Mouse (Mus musculus) G1E (cell line): Measurements from ENCODE around the gene Thsd4. TPM values are rescaled to one million over a fixed set of nuclear protein-coding genes. Genes with fewer than 3 reads are reported as not detected.

Experiments used
- ATAC-seq: 2 replicates; pipeline ENCODE4 v1.8.0; 2016; ENCODE audit warnings: mild to moderate bottlenecking; ENCODE audit not compliant: insufficient number of reproducible peaks, poor library complexity, low FRiP score, severe bottlenecking; ENCODE audit errors: extremely low read depth
- DNase-seq: peaks from one replicate; pipeline ENCODE4 v3.0.0; 2012; ENCODE audit warnings: low spot score
- H3K27me3 ChIP-seq: 2 replicates; pipeline ENCODE4 v1.6.1; 2012; ENCODE audit warnings: mild to moderate bottlenecking, low read length, inconsistent platforms; ENCODE audit not compliant: insufficient read depth
- H3K36me3 ChIP-seq: replicated peaks from 2 replicates; pipeline ENCODE3; 2012; ENCODE audit warnings: mild to moderate bottlenecking, inconsistent platforms
- H3K4me1 ChIP-seq: 2 replicates; pipeline ENCODE4 v1.6.1; 2012; ENCODE audit warnings: low read depth, low read length, inconsistent platforms, mixed read lengths; ENCODE audit not compliant: insufficient read depth
- H3K4me3 ChIP-seq: 2 replicates; pipeline ENCODE4 v1.5.1; 2012; ENCODE audit warnings: low read depth, mild to moderate bottlenecking, inconsistent platforms, low read length, moderate library complexity, mixed read lengths
- H3K9me3 ChIP-seq: replicated peaks from 2 replicates; pipeline ENCODE4 v1.6.1; 2012; ENCODE audit warnings: inconsistent platforms
- CTCF ChIP-seq: IDR thresholded peaks from 2 replicates; pipeline ENCODE4 v1.5.1; 2012; ENCODE audit warnings: low read depth, low read length, inconsistent platforms, mixed read lengths
- GATA1 ChIP-seq: IDR thresholded peaks from 2 replicates; pipeline ENCODE4 v1.6.1; 2012; ENCODE audit warnings: borderline replicate concordance, low read length, inconsistent platforms, mixed read lengths
- GATA2 ChIP-seq: IDR thresholded peaks from 2 replicates; pipeline ENCODE4 v1.6.1; 2012; ENCODE audit warnings: low read depth, low read length, inconsistent platforms, borderline replicate concordance
- POLR2AphosphoS5 ChIP-seq: IDR thresholded peaks from 2 replicates; pipeline ENCODE4 v1.6.1; 2012; ENCODE audit warnings: low read depth, low read length, inconsistent platforms; ENCODE audit not compliant: insufficient replicate concordance
- TAL1 ChIP-seq: conservative IDR thresholded peaks from 2 replicates; pipeline ENCODE4 v1.6.1; 2012; ENCODE audit warnings: low read depth, low read length, inconsistent platforms, mixed read lengths
- polyA plus RNA-seq: library from polyadenylated mRNA; stranded (reverse); fragments of >175 nt; gene quantifications from 2 replicates; pipeline ENCODE4 v1.2.3, GENCODE M21; 2012
- total RNA-seq, 2 experiments: library from RNA; stranded (forward) in 1 of 2; stranded (reverse) in 1 of 2; fragments of 200-1000 nt in 1 of 2; fragments of >200 nt in 1 of 2; fragmentation: Nextera tagmentation in 1 of 2; gene quantifications; 2 replicates each; pipeline ENCODE4 v1.2.3; 2014 to 2017

Gene Thsd4
- total and polyA plus RNA-seq, 3 experiments: 1.8 to 2.8 (median 2.4) TPM

DNA sequence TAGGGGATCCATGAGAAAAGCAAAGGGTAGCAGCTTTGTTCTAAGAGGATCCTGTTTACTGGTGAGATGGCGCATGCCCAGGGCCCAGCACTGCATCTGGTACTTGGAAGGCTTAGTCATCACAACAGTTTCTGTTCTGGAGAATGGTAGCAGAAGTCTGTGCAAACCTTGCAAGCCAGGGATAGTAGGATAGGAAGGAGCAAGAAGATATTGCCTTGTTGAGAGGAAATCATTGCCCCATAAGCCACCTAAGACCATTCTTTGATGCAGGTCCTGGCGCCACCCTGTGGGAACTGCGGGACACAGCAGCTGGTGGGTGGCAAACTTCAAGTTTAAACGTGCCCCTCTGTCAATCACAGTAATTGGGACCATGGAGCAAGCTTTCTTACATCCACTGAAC is 354.9 kb downstream of the Thsd4 start:
- ATAC-seq: no peak
- no peak for TF ChIP-seq GATA2
- TF ChIP-seq GATA1: no peak
- no peak for TF ChIP-seq TAL1
- TF ChIP-seq POLR2AphosphoS5: no peak
- TF ChIP-seq CTCF: no peak
- Histone ChIP-seq H3K36me3 (no peaks in the 10 kb centered on the region), H3K27me3 (no peaks in the 10 kb centered on the region), H3K9me3 (no peaks in the 10 kb centered on the region), H3K4me1 (0 out of 2 replicates have a peak, but pooled peaks cover 6% of the 10 kb centered on the region), H3K4me3 (no peak overlapping the region)
- no peak for DNase-seq

DNA sequence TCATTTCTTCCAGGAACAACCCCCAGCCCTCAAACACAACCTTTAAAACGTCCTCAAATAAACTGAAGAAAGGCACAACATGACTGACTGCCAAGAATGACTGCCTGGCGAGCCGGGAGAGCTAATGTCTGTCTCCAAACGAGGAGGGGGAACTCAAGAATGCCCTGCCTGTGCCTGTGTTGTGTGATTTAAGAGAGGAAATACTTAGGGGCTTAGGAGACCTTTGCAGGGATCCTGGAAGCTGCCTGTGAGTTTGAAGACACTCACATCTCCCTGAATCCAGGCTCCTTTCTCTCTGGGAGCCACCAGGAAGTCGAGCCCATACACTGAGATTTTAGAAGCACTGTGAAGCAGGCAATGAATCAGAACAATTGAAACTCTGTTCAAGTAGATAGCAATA is 361.0 kb downstream of the Thsd4 start:
- no peak for DNase-seq
- no peaks in the 10 kb centered on the region for H3K9me3 ChIP-seq

DNA sequence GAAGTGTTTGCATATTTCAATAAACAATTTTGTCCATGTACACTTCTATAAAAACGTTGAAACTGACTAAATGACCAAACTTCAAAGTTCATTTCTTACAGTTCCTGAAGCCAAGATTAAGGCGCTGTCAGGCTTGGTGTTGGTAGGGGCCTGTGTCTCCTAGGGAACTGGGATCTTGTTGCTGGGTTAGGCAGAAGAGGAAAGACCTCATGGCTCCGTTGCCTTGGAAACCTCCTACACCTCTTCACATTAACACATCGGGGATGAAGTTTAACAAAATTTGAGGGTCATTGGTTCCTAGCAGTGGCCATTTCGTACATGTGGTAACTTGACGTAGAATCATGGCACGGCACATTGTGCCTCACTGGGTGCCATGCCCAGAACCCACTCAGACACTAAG is 361.7 kb downstream of the Thsd4 start:
- Histone ChIP-seq H3K4me1 (no peaks in the 10 kb centered on the region), H3K4me3 (no peak overlapping the region), H3K9me3 (no peaks in the 10 kb centered on the region), H3K27me3 (no peaks in the 10 kb centered on the region), H3K36me3 (no peaks in the 10 kb centered on the region)
- ATAC-seq (no peak), DNase-seq (no peak)
- TF ChIP-seq CTCF (no peak), GATA2 (no peak), GATA1 (no peak), POLR2AphosphoS5 (no peak), TAL1 (no peak)

More for the DNA sequence above, 361.0 kb downstream of the Thsd4 start:
- H3K36me3 ChIP-seq: no peaks in the 10 kb centered on the region
- ATAC-seq: no peak
- no peaks in the 10 kb centered on the region for H3K27me3 ChIP-seq
- no peaks in the 10 kb centered on the region for H3K4me1 ChIP-seq
- H3K4me3 ChIP-seq: no peak overlapping the region
- no peak for TF ChIP-seq GATA2
- no peak for TF ChIP-seq TAL1
- no peak for TF ChIP-seq GATA1
- no peak for TF ChIP-seq POLR2AphosphoS5
- no peak for TF ChIP-seq CTCF

DNA sequence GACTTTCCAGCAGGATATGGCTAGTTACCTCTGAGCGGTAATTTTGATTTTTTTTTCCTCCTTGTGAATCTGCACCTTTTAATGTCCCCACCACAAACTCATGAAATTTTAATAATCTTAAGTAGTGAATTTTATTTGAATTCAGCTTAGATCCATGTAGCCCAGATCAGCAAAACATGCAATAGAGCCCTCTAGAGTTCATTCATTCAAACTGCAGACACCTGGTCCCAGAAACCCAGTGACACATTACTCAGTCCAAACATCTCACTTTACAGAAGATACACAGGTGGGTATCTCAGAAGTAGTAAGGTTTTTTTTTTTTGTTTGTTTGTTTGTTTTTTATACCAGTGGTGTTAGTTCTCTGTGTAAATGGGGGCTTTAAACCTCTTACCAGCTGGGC is 368.9 kb downstream of the Thsd4 start:
- Histone ChIP-seq H3K27me3 (no peaks in the 10 kb centered on the region), H3K9me3 (no peaks in the 10 kb centered on the region), H3K4me1 (no peaks in the 10 kb centered on the region), H3K36me3 (no peaks in the 10 kb centered on the region), H3K4me3 (no peak overlapping the region)
- ATAC-seq (no peak), DNase-seq (no peak)
- TF ChIP-seq GATA1 (no peak), CTCF (no peak), TAL1 (no peak), GATA2 (no peak), POLR2AphosphoS5 (no peak)

DNA sequence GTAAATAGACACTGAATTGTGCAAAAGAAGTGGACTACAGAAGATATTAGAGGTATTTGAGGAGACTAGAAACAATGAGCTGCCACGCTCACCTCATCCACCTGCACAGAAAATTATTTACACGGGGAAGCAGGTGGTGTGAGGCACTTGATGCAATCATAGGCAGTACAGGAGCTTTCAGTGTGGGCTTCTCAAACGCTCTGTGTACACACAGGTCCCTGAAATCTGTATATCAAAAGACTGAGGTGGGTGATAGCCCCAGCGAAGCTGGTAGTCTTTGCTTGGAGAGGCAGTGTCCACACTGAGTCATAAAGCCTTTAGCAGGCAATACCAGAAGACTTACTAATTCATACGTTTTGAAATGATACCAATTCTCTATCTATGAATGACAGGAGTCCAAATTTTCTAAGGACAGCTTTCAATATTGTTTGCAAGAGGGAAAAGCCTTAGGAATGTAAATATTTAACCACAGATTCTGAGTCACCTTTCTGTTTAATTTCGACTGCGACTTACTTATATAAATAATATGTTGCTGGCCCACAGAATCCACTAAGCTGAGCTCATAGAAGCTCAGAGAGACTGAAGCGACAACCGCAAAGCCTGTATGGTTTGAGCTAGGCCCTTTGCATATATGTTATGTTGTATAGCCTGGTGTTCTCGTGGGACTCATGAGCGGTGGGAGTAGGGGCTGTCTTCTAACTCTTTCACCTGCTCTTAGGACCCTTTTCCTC is 369.8 kb downstream of the Thsd4 start:
- no peak overlapping the region for H3K4me3 ChIP-seq
- ATAC-seq (no peak), DNase-seq (no peak)

DNA sequence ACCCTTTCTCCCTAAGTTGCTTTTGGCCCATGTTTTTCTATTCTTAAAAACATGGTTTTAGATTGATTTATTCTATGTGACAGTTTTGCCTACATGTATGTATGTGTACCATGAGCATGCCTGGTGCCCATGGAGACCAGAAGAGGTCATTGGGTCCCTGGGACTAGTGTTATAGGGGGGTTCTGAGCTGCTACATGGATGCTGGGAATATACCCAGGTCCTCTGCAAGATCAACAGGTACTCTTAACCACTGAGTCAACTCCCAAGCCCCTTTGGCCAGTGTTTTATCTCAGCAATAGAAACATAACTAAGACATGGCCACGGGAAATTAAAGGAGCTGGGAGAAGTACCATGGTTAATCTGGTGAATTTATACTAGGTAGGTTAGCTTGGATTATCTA is 371.3 kb downstream of the Thsd4 start:
- Histone ChIP-seq H3K9me3 (no peaks in the 10 kb centered on the region), H3K36me3 (no peaks in the 10 kb centered on the region), H3K4me3 (no peak overlapping the region), H3K27me3 (0 out of 2 replicates have a peak, but pooled peaks cover 2% of the 10 kb centered on the region), H3K4me1 (no peaks in the 10 kb centered on the region)
- DNase-seq (no peak), ATAC-seq (no peak)
- TF ChIP-seq TAL1: no peak
- no peak for TF ChIP-seq GATA1
- no peak for TF ChIP-seq GATA2
- TF ChIP-seq CTCF: no peak
- TF ChIP-seq POLR2AphosphoS5: no peak

More for the DNA sequence above, 369.8 kb downstream of the Thsd4 start:
- H3K9me3 ChIP-seq: no peaks in the 10 kb centered on the region
- no peaks in the 10 kb centered on the region for H3K36me3 ChIP-seq
- 0 out of 2 replicates have a peak, but pooled peaks cover 2% of the 10 kb centered on the region for H3K27me3 ChIP-seq
- TF ChIP-seq TAL1 (no peak), GATA1 (no peak), CTCF (no peak), GATA2 (no peak), POLR2AphosphoS5 (no peak)
- H3K4me1 ChIP-seq: no peaks in the 10 kb centered on the region
